Mouse (Mus musculus) liver, adult 2 months (tissue): ENCODE measurements around the gene Col4a1. TPM values are rescaled to one million over a fixed set of nuclear protein-coding genes. Genes with fewer than 3 reads are reported as not detected.

ENCODE experiments used
- DNase-seq: peaks from one replicate; pipeline ENCODE4 v3.0.0-alpha.2; 2011; ENCODE audit warnings: low read depth, low spot score; ENCODE audit errors: extremely low read depth
- H3K27ac ChIP-seq: fragments of 200-500 bp; replicated peaks from 2 replicates; pipeline ENCODE4 v1.5.1; 2012; ENCODE audit warnings: low read depth, mild to moderate bottlenecking, control low read depth, inconsistent platforms, low read length; ENCODE audit not compliant: insufficient read depth
- H3K27me3 ChIP-seq: fragments of 200-500 bp; 2 replicates; pipeline ENCODE4 v1.6.1; 2012; ENCODE audit warnings: mild to moderate bottlenecking, moderate library complexity, low read length, inconsistent platforms; ENCODE audit not compliant: control insufficient read depth, insufficient read depth
- H3K36me3 ChIP-seq: fragments of 200-500 bp; 2 replicates; pipeline ENCODE4 v1.6.1; 2012; ENCODE audit warnings: low read length, inconsistent platforms; ENCODE audit not compliant: control insufficient read depth, insufficient read depth
- H3K4me1 ChIP-seq: fragments of 200-500 bp; 2 replicates; pipeline ENCODE4 v1.6.1; 2011; ENCODE audit warnings: low read length; ENCODE audit not compliant: control insufficient read depth, insufficient read depth
- H3K4me3 ChIP-seq: fragments of 200-500 bp; 2 replicates; pipeline ENCODE4 v1.5.1; 2011; ENCODE audit warnings: low read depth, mild to moderate bottlenecking, control low read depth, low read length, moderate library complexity; ENCODE audit not compliant: insufficient read depth
- H3K79me2 ChIP-seq: fragments of 200-500 bp; 2 replicates; pipeline ENCODE4 v1.6.1; 2012; ENCODE audit warnings: inconsistent platforms, mild to moderate bottlenecking, low read length, moderate library complexity; ENCODE audit not compliant: control insufficient read depth, insufficient read depth
- H3K9ac ChIP-seq: fragments of 200-500 bp; 2 replicates; pipeline ENCODE4 v1.6.1; 2012; ENCODE audit warnings: low read depth, mild to moderate bottlenecking, control low read depth, inconsistent platforms, low read length
- CTCF ChIP-seq: fragments of 200-500 bp; IDR thresholded peaks from 2 replicates; pipeline ENCODE4 v1.5.1; 2011; ENCODE audit warnings: low read depth, low read length, control low read depth
- POLR2A ChIP-seq: fragments of 200-500 bp; IDR thresholded peaks from 2 replicates; pipeline ENCODE4 v1.6.1; 2011; ENCODE audit warnings: low read length, control low read depth; ENCODE audit not compliant: insufficient read depth; ENCODE audit errors: extremely low read depth
- WGBS: fragments of 180-500 bp; shearing (Covaris S2); methylation state at CpG from one replicate; pipeline ENCODE4 v1.1.7; 2018; 5-methylcytosine and 5-hydroxymethylcytosine counted together
- polyA plus RNA-seq: library from polyadenylated mRNA; depleted of rRNA; stranded (reverse); fragments of >200 nt; gene quantifications from 2 replicates; pipeline ENCODE4 v1.2.3, GENCODE M21; 2012
- total RNA-seq: library from RNA; depleted of rRNA; stranded (reverse); fragments of >200 nt; gene quantifications from 2 replicates; pipeline ENCODE4 v1.2.3, GENCODE M21; 2014

Gene Col4a1
- total and polyA plus RNA-seq, 2 experiments = 25.7 to 29.1 TPM

GRCm38 (mm10) chr8:11248712-11249111 lies 63.9 kb downstream of the Col4a1 start:
- Histone ChIP-seq H3K4me3 (no peak overlapping the region), H3K4me1 (peaks cover 1% of the 10 kb centered on the region), H3K27me3 (no peaks in the 10 kb centered on the region), H3K27ac (no peak overlapping the region), H3K36me3 (peaks cover 2% of the 10 kb centered on the region; the same call in 1 of the 2 replicates), H3K79me2 (no peaks in the 10 kb centered on the region), H3K9ac (no peak overlapping the region)
- no peak for TF ChIP-seq POLR2A
- no peak for TF ChIP-seq CTCF
- 75% methylated on average over 7 of the region's 7 CpGs for WGBS
- no peak for DNase-seq

GRCm38 (mm10) chr8:11241488-11241887 lies 71.1 kb downstream of the Col4a1 start:
- Histone ChIP-seq H3K4me1 (no peaks in the 10 kb centered on the region), H3K4me3 (no peak overlapping the region), H3K9ac (no peak overlapping the region), H3K79me2 (no peaks in the 10 kb centered on the region), H3K36me3 (peaks cover 11% of the 10 kb centered on the region), H3K27ac (no peak overlapping the region), H3K27me3 (no peaks in the 10 kb centered on the region)
- TF ChIP-seq POLR2A (no peak), CTCF (no peak)
- WGBS = 63% methylated on average over 2 of the region's 2 CpGs
- no peak for DNase-seq

- Histone ChIP-seq H3K4me3 (no peak overlapping the region), H3K36me3 (peaks cover 9% of the 10 kb centered on the region), H3K4me1 (no peaks in the 10 kb centered on the region), H3K79me2 (no peaks in the 10 kb centered on the region), H3K9ac (no peak overlapping the region), H3K27ac (no peak overlapping the region), H3K27me3 (no peaks in the 10 kb centered on the region)
- no peak for DNase-seq
- TF ChIP-seq CTCF = no peak
- WGBS = 78% methylated on average over 6 of the region's 6 CpGs
Observed at GRCm38 (mm10) chr8:11234879-11235210, 77.8 kb downstream of the Col4a1 start.

- TF ChIP-seq CTCF = no peak
- no peak for TF ChIP-seq POLR2A
- Histone ChIP-seq H3K79me2 (no peaks in the 10 kb centered on the region), H3K36me3 (peaks cover 8% of the 10 kb centered on the region), H3K4me1 (no peaks in the 10 kb centered on the region), H3K4me3 (no peak overlapping the region), H3K27ac (no peak overlapping the region), H3K9ac (no peak overlapping the region), H3K27me3 (no peaks in the 10 kb centered on the region)
- WGBS = 58% methylated on average over 10 of the region's 10 CpGs
- DNase-seq = no peak
Observed at GRCm38 (mm10) chr8:11234151-11234878, 78.3 kb downstream of the Col4a1 start.

GRCm38 (mm10) chr8:11233009-11233408 lies 79.6 kb downstream of the Col4a1 start:
- Histone ChIP-seq H3K79me2 (no peaks in the 10 kb centered on the region), H3K9ac (no peak overlapping the region), H3K27ac (no peak overlapping the region), H3K36me3 (peaks cover 7% of the 10 kb centered on the region), H3K27me3 (no peaks in the 10 kb centered on the region), H3K4me3 (no peak overlapping the region), H3K4me1 (no peaks in the 10 kb centered on the region)
- DNase-seq = no peak
- no peak for TF ChIP-seq POLR2A
- TF ChIP-seq CTCF = no peak
- WGBS = 92% methylated on average over 4 of the region's 4 CpGs

- Histone ChIP-seq H3K27me3 (no peaks in the 10 kb centered on the region), H3K4me3 (no peak overlapping the region), H3K27ac (no peak overlapping the region), H3K36me3 (peaks cover 4% of the 10 kb centered on the region), H3K4me1 (no peaks in the 10 kb centered on the region), H3K79me2 (no peaks in the 10 kb centered on the region), H3K9ac (no peak overlapping the region)
- no peak for DNase-seq
- TF ChIP-seq POLR2A (no peak), CTCF (no peak)
- 93% methylated on average over 4 of the region's 4 CpGs for WGBS
Observed at GRCm38 (mm10) chr8:11230277-11230676, 82.3 kb downstream of the Col4a1 start.
